In genomic region chr12:41565540-41566432, GRCm38 (mm10) we compare ENCODE assay signal across 9 mouse cellular contexts.
DNase-seq lines count a peak whose midpoint lies in the region; ATAC-seq and TF ChIP-seq lines count a peak whose summit lies in the region.
"Had no signal": no experiment of that assay in that cellular context is flagged by ENCODE, and none has a peak within 500 bp of the region (broad histone marks: within the 10 kb centered on the region; RNA-seq: fewer than 3 reads in every experiment).

No protein-coding gene starts in this region.

- no peak for TF ChIP-seq CTCF in liver, embryonic 14.5 days (IDR thresholded peaks at IDR 0.05; ENCODE audit: low read depth)

- no peaks in the 10 kb centered on the region for H3K36me3 ChIP-seq in heart, embryonic 16.5 days (ENCODE audit: control insufficient read depth, insufficient read depth)
- no peaks in the 10 kb centered on the region for H3K36me3 ChIP-seq in liver, embryonic 14.5 days (replicated peaks; ENCODE audit: control insufficient read depth, insufficient read depth, low read depth)
- H3K36me3 ChIP-seq: G1E had no signal

- peak; percentile 6 to 7 for DNase-seq in heart, adult 18-20 months
- no peak for DNase-seq in heart, postnatal 4 days
- peak; percentile 4 for DNase-seq in adrenal gland, postnatal 25 days
- DNase-seq in liver, embryonic 14.5 days (ENCODE audit: low read depth in 3 of 3, low spot score in 3 of 3), result no peak
- DNase-seq in retina, embryonic 14.5 days (ENCODE audit: low spot score), result peak; percentile 32
- DNase-seq in left cerebral cortex, postnatal 14 days (ENCODE audit: low spot score in 2 of 2), result no peak
- DNase-seq in frontal cortex, postnatal 10 days (ENCODE audit: low spot score in 2 of 2), result no peak

- peak overlapping the region; percentile 61 for H3K4me2 ChIP-seq in heart, embryonic 16.5 days (ENCODE audit: low read depth, low read length)
- peak overlapping the region; percentile 31; the same call in 1 of the 2 replicates for H3K4me2 ChIP-seq in liver, embryonic 14.5 days (ENCODE audit: low read depth)

- peak; percentile 65 for ATAC-seq in heart, embryonic 16.5 days (replicated peaks; ENCODE audit: extremely low read depth, insufficient read depth, low FRiP score)
- peak; percentile 55; the same call in 1 of the 2 replicates for ATAC-seq in liver, embryonic 14.5 days (ENCODE audit: insufficient read depth)

- 17% methylated on average over 18 of the region's 18 CpGs for WGBS in heart, embryonic 16.5 days
- WGBS in liver, embryonic 14.5 days (ENCODE audit: insufficient replicate concordance), result 16% methylated on average over 18 of the region's 18 CpGs

- H3K27ac ChIP-seq in heart, embryonic 16.5 days (ENCODE audit: low read length), result no peak overlapping the region
- H3K27ac ChIP-seq in liver, embryonic 14.5 days, result no peak overlapping the region

- intact Hi-C loops in left cerebral cortex, postnatal 14 days (cut with DNase I), result no loop called here

- no peaks in the 10 kb centered on the region for H3K27me3 ChIP-seq in heart, embryonic 16.5 days (ENCODE audit: control insufficient read depth, insufficient read depth, low read length)
- H3K27me3 ChIP-seq in liver, embryonic 14.5 days (ENCODE audit: control insufficient read depth, insufficient read depth, low read length), result no peaks in the 10 kb centered on the region

- peak overlapping the region; percentile 29 for H3K9ac ChIP-seq in heart, embryonic 16.5 days (ENCODE audit: low read length)
- no peak overlapping the region for H3K9ac ChIP-seq in liver, embryonic 14.5 days (replicated peaks)

- peaks cover 8% of the 10 kb centered on the region for H3K4me1 ChIP-seq in heart, embryonic 16.5 days (ENCODE audit: control insufficient read depth, insufficient read depth, low read length)
- peaks cover 0 to 4% of the 10 kb centered on the region in 2 experiments; a peak in 1 of 4 replicates for H3K4me1 ChIP-seq in liver, embryonic 14.5 days (replicated peaks; ENCODE audit: control insufficient read depth in 2 of 2, insufficient read depth in 2 of 2, low read length in 1 of 2)

- H3K4me3 ChIP-seq in heart, embryonic 16.5 days (ENCODE audit: low read length), result peak overlapping the region; percentile 19
- no peak overlapping the region for H3K4me3 ChIP-seq in liver, embryonic 14.5 days (ENCODE audit: insufficient read depth in 1 of 2, low read depth in 2 of 2, low read length in 2 of 2)

- H3K9me3 ChIP-seq in heart, embryonic 16.5 days (replicated peaks; ENCODE audit: control insufficient read depth, low read length), result no peaks in the 10 kb centered on the region
- H3K9me3 ChIP-seq in liver, embryonic 14.5 days (ENCODE audit: control insufficient read depth, low read length), result no peaks in the 10 kb centered on the region

- TF ChIP-seq EP300 in liver, embryonic 14.5 days (IDR thresholded peaks at IDR 0.05; ENCODE audit: low read depth), result no peak

Comparison
In these comparisons a context has a peak if more than half of its experiments do, and no peak if none do; other contexts are left out.
1. DNase-seq: peak in heart, adult 18-20 months (2 of 2), adrenal gland, postnatal 25 days (single experiment) and retina, embryonic 14.5 days (single experiment); none in heart, postnatal 4 days (single experiment), liver, embryonic 14.5 days (0 of 3), left cerebral cortex, postnatal 14 days (0 of 2) and frontal cortex, postnatal 10 days (0 of 2).